Mouse (Mus musculus): Measurements from ENCODE around the gene Rpl21. TPM values are rescaled to one million over a fixed set of nuclear protein-coding genes. Genes with fewer than 3 reads are reported as not detected.

The Rpl21 gene
- 211 and 230 TPM in 2 replicates for polyA plus RNA-seq (2012; rRNA removed)

GRCm38 (mm10) chr5:146832769-146833448 is at the start of gene Rpl21:
Gene Rpl21, plus strand, starts transcription at chr5:146832890.

GRCm38 (mm10) chr5:146794853-146795252 is 37.8 kb upstream of the Rpl21 start, which contains the start of gene Usp12:
Gene Usp12, minus strand, starts transcription at chr5:146795006.

GRCm38 (mm10) chr5:146844945-146845365 is 12.3 kb downstream of the Rpl21 start, which contains the start of gene Rasl11a:
Gene Rasl11a, plus strand, starts transcription at chr5:146845071.

Other genes with a start within 250 kb of the Rpl21 start
- gene Gpr12, start 247.7 kb upstream of the Rpl21 start, polyA plus RNA-seq (2012; rRNA removed): 2.2 TPM in 2 replicates
- 8.4 and 8.8 TPM in 2 replicates for gene Usp12, start 37.9 kb upstream of the Rpl21 start, polyA plus RNA-seq (2012; rRNA removed)
- gene Rasl11a, start 12.2 kb downstream of the Rpl21 start, polyA plus RNA-seq (2012; rRNA removed): 1.4 and 2.1 TPM in 2 replicates
- 26.3 and 31.2 TPM in 2 replicates for gene Gtf3a, start 115.8 kb downstream of the Rpl21 start, polyA plus RNA-seq (2012; rRNA removed)
- gene Mtif3, start 130.9 kb downstream of the Rpl21 start, polyA plus RNA-seq (2012; rRNA removed): 7.7 and 7.8 TPM in 2 replicates
- 6.5 and 7.1 TPM in 2 replicates for gene Lnx2, start 243.7 kb downstream of the Rpl21 start, polyA plus RNA-seq (2012; rRNA removed)
- 50.3 and 52.8 TPM in 2 replicates for gene Polr1d, start 244.2 kb downstream of the Rpl21 start, polyA plus RNA-seq (2012; rRNA removed)